Mouse (Mus musculus) liver, embryonic 14 days (tissue): Measurements from ENCODE around the gene Nub1. TPM values are rescaled to one million over a fixed set of nuclear protein-coding genes. Genes with fewer than 3 reads are reported as not detected.

Experiments used
- polyA plus RNA-seq: library from polyadenylated mRNA; depleted of rRNA; stranded (reverse); fragments of >200 nt; gene quantifications from 2 replicates; pipeline ENCODE4 v1.2.3, GENCODE M21; 2012; rRNA removed

The Nub1 gene
- 11.5 and 11.7 TPM in 2 replicates for polyA plus RNA-seq

DNA sequence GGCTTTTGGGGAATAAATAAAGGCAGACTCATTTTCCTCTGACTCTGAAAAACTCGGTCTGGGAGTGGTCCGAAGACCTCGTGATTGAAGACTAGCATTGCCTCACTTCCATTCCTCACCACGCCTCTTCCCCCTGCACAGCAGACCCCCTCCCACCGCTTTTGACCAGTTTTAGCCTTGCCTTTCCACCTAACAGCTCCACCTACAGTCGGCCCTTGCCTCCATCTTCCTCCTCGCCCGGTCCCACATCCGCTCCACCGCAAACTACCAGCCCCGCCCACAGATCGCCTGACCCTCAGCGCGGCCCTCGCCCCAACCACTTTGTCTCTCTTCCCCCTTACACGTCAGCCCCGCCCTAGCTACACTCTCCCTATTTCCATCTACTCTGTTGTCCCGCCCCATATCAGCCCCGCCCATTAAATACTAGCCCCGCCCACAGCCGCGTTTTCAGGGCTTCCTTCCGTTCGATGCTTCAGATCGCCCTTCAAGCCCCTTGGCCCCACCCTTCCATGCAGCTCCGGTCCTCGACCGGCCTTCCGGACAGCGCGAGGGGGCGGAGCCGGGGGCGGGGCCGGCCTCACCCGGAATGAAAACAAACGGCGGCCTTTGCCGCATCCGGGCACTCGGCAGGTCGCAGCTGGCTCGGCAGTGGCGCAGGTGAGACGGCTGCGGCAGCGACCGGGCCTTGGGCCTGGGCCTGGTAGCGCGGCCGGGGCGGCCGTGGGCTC lies at the start of gene Nub1:
Gene Nub1 (plus strand): TSS at position 167 of the 728 bp plus-strand sequence.

DNA sequence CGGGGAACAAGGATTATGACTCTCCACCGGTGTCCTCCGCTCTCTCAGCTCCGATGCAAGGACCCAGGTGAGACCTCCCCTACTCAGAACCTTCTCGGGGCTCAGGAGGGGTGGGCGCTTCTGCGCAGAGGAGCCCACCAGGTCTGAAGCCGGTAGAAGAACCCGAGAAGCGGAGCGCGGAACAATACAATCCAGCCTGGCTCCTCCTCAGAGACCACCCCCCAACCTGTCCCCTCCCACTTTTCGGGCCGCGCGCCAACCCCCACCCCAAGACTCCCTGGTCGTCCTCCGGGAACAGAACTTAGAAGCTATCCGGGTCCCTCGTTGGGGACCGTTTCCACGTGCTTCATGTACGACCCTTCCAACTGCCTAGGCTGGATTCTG lies 45.1 kb downstream of the Nub1 start, which contains the start of gene Wdr86:
Gene Wdr86 (minus strand): TSS at position 240 of the 384 bp plus-strand sequence.

DNA sequence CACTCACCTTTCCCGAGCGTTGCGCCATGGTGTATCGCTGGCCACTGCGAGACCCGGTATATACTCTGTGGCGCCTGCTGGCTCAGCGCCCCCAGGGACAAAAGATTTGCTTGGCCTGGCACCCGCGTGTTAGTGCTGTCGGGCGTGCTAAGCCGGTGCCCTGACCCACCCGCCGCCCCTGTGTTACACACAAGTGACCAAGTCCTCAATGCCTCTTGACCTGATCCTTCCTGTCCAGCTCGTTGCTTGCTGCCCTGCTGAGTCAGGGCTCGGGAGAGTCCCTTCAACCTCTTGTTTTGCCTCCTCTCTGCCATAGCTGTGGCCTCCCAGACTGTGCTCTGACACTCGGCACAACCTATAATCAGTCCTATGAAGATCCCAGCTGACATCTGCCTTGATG lies 72.5 kb downstream of the Nub1 start, which contains the start of gene Crygn:
Gene Crygn (minus strand): TSS at position 193 of the 400 bp plus-strand sequence.

Other genes with a start within 250 kb of the Nub1 start
- 52.7 and 57.8 TPM in 2 replicates for gene Fastk, start 240.2 kb upstream of the Nub1 start, polyA plus RNA-seq
- gene Tmub1, start 237.7 kb upstream of the Nub1 start, polyA plus RNA-seq: 4.3 and 4.9 TPM in 2 replicates
- gene Agap3, start 233.4 kb upstream of the Nub1 start, polyA plus RNA-seq: 15.9 and 17.7 TPM in 2 replicates
- not detected in 2 replicates for gene Gbx1, start 158.3 kb upstream of the Nub1 start, polyA plus RNA-seq
- 0.08 and 0.09 TPM in 2 replicates for gene Asb10, start 144.6 kb upstream of the Nub1 start, polyA plus RNA-seq
- 0.02 TPM in 1 of 2 replicates, not detected in the other for gene 4931409K22Rik, start 128.7 kb upstream of the Nub1 start, polyA plus RNA-seq
- 31.4 and 35.9 TPM in 2 replicates for gene Abcf2, start 108.1 kb upstream of the Nub1 start, polyA plus RNA-seq
- 4.7 and 5.8 TPM in 2 replicates for gene Chpf2, start 98.8 kb upstream of the Nub1 start, polyA plus RNA-seq
- 1.1 and 1.5 TPM in 2 replicates for gene Smarcd3, start 61.1 kb upstream of the Nub1 start, polyA plus RNA-seq
- gene Wdr86, start 45.2 kb downstream of the Nub1 start, polyA plus RNA-seq: 1.1 and 1.2 TPM in 2 replicates
- gene Crygn, start 72.5 kb downstream of the Nub1 start, polyA plus RNA-seq: 0.08 TPM in 1 of 2 replicates, not detected in the other
- 29.1 and 30.4 TPM in 2 replicates for gene Rheb, start 157.1 kb downstream of the Nub1 start, polyA plus RNA-seq